Mouse (Mus musculus): ENCODE data around the gene Nprl2.

Nprl2 gene

DNA sequence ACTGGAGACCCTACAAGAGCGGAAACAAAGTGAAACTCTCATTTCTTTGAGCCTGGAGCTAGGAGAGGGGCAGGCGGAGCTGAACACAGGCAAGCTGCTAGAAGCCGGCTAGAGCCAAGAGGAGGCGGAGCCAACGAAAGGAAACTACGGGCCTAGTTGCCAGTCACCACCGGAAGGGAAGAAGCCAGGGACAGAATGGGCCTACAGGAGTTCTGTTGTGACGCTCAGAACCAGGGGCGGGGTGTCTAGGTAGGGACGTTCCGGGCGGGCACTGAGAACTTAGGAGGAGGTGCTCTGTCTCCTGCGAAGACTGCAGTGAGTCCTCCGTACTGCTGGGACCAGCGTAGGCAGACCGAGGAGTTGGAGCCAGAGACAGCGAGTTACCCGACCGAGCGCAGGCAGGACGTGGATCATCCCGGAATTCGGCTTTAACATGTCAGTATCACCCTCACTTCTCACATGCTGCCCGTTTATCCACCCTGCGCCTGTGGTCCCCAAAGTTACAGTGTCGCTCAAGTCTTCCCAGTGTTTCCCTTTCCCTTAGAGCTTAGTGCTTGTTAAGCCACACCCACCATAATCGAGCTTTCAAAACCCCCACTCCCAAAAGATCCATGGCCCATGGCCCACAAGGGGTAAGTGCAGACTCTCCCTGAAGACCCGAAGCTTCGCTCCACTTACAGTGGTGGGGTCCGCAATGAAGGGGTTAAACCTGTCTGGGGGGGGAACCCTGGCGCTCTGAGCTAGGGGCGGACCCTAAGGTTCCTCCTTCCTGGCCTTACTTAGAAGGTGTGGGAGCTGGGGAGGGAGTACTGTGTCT is 38.7 kb downstream of the Nprl2 start, which contains the start of gene Hyal3:
Gene Hyal3 (plus strand): TSS at position 318 of the 817 bp plus-strand sequence.
- peak; percentile 92 for DNase-seq

DNA sequence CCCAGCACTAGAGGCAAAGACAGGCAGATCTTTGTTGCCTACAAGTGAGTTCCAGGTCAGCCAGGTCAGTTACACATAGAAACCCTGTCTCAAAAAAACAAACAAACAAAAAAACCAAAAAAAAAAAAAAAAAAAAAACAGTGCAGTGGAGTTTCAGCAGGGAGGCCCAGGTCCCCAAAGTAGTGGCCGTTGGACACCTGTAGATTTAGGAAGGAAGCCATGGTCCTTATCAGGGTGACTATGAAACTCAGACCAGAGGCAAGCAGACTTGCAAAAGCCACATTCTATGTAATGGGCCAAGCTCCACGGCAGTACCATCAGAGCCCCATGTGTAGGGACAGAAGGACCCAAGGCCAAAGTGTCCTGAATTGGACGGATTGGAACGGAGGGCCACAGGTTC is 39.6 kb downstream of the Nprl2 start:
- DNase-seq, result no peak

DNA sequence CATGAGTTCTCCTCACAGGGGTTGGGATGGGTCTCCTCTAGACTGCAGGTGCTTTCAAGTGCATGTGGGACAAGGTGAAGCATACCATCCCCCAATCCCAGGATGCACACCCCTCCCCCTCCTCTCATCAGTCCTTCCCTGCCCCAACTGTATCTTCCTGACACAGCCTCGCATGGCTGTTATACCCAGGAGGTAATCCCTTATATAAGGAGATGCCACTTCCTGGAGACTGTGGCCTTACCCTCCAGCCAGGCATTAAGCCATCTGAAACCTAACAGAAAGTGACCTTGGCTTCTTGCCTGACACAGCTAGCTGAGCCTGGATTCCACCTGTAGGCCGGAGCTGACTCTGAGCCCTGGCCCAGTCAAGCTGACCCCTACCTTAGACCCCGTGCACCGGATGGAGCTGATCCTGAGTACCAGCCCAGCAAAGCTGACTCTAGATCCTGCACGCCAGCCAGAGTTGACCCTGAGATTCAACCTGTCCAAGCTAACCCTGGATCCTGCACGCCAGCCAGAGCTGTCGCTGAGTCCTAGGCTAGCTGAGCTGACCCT is 40.6 kb downstream of the Nprl2 start:
- DNase-seq, result no peak

DNA sequence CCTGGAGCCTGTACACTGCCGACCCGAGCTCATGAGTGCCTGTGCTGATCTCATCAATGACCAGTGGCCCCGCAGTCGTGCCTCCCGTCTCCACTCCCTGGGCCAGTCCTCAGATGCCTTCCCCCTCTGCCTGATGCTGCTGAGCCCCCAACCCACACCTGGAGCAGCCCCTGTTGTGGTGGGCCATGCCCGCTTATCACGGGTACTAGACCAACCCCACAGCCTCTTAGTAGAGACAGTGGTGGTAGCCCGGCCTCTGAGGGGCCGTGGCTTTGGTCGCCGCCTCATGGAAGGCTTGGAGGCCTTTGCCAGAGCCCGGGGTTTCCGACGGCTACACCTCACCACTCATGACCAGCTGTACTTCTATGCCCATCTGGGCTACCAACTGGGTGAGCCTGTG is 41.1 kb downstream of the Nprl2 start:
- DNase-seq, result no peak

DNA sequence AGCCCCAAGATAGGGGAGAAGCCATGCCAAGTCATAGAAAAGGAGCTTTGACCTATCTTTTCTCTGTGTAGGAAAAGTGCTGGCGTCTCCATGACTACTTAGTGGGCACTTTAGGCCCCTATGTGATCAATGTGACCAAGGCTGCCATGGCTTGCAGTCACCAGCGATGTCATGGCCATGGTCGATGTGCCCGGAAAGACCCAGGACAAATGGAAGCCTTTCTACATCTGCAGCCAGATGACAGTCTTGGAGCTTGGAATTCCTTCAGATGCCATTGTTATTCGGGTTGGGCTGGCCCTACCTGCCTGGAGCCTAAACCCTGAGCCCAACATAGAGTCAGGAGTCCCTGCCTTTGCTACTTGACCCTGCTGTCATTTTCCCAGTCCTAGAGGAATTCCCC is 44.5 kb downstream of the Nprl2 start:
- DNase-seq, result no peak

DNA sequence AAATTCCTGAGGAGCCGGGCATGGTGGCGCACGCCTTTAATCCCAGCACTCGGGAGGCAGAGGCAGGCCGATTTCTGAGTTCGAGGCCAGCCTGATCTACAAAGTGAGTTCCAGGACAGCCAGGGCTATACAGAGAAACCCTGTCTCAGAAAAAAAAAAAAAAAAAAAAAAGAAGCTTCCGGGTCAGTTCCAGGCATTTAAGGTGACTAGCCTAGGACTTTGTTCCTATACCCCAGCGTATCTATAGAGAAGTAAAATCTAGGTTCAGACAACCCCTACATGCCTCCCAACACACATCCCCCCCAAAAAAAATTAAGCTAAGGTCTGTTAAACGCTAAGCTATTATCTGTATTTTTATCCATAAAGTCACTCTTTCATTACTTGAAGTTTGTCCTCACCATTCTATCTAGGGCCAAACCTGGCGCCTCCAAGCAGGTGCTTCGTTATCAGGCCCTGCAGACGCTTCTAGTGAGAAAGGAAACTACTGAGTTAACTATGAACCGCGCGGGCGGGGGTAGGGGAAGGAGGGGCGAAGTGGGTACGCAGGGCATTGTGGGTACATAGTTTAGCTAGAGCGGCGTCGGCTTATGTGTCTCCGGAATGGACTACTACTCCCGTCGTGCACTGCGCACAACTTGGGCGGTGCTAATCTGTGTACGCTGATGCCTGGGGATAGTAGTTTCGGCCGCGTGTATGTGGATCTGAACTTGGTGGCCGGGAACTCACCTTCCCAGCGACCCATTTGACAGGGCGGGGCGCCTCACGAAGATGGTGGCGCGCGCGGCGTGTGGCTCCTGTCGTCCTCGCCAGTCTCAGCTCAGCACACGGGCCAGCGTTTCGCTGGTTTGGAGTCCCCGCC is 45.2 kb downstream of the Nprl2 start, which contains the start of gene Ifrd2:
Gene Ifrd2 (plus strand): TSS at position 669 of the 859 bp plus-strand sequence.
- peak; percentile 99 for DNase-seq

DNA sequence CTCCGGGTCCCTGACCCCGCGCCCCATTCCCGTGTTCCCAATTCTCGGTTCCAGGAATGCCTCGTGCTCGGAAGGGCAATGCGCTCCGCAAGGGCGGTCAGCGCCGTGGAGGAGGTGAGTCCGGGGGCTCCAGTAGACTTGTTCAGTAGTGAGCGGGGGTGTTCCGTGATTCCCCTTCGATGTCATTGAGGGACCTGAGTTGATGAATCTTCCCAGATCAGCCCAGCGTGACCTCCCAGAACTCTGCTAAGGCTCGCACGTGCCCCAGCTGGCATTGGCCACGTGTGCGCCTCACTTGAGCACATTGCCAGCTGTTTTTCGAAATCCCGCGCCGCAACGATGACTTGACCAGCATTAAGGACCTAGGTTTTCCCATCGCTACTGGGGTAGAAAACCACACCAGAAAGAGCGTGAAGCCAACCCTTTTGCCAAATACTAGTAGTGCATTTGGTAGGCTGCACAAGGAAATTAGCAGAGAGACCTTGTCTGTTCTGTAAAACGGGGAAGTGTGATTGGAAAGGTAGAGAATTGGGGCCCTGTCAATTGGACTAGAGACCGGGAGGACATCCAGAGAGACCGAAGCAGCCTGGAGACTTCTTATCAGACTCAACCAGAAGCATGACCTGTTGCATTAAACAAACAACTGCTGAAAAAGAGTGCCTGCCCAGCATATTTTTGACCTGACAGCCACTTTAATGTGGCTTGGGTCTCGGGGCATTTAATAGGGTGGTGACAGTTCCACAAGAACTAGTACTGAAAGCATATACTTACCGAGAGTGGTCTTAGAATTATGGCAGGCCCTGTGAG is 46.0 kb downstream of the Nprl2 start:
- DNase-seq, result peak; percentile 69

DNA sequence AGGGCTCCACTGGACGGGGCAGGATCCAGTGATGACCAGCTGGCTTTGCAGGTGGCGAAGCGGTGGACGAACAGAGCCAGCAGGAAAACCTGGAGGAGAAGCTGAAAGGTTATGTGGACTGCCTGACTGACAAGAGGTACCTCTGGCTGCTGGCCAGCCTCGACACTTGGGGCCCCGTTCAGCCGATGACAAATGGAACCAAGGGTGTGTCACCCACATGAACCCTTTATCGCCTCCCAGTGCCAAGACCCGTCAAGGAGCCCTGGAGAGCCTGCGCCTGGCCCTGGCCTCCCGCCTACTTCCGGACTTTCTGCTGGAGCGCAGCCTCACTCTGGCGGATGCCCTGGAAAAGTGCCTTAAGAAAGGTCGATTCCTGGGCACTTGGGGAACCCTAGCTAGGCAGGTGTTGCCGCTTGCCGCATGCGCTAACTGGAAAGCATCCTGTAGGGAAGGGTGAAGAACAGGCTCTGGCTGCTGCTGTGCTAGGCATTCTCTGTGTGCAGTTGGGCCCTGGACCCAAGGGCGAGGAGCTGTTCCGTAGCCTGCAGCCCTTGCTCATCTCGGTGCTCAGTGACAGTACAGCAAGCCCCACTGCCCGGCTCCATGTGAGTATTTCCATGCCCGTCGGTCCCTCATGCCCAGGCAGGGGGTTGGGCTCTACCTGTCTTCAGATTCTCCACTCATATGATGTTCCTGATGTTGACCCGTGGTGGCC is 48.2 kb downstream of the Nprl2 start:
- peak; percentile 83 for DNase-seq

DNA sequence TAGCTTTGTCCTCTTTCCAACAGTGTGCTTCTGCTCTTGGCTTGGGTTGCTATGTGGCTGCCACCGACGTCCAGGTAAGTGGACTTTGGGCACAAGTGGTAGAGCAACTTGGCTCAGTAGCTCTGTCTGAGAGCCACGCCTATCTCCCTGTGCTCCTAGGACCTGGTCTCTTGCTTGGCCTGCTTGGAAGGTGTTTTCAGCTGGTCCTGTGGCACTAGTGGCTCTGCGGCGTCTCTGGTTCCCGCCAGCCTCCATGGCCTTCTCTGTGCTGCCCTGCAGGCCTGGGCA is 48.7 kb downstream of the Nprl2 start:
- DNase-seq, result no peak

DNA sequence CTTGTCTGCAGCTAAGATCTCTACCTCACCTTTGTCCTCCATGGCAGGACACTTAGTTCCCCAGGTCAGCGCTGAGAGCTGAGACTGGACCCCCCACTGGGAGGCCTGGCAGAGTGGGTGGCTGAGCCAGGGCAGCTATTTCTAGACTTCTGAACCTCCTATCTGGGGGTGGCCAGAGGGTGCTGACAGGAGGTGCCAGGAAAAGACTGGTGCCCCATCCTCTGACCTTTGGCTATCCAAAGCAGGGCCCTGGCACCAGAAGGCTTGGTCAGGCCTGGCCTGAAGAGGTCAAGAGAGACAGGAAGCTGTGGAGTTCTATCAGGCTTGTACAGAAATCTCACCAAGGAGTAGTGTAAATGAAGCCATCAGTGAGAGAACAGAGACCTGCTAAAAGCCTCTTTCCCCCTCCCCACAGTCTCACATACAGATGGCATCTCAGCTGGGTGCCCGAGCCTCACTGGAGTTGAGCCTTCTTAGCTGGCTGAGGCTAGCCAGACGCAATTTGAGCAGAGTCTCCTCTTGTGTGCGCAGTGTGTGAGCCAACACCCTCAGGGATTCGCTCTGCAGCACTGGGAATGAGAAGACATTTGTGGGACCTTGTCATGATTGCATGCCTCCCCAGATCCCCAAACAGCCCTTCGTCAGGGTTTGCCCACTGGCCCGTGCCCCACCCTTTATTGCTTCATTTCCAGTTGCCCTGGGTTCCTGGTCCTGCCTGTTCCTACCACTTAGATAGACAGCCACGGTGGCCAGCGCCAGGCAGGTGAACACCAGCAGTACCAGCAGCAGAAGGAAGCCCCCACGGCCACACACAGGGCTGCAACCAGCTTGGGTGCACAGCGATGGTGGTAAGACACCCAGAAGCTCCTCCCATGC is 51.3 kb downstream of the Nprl2 start:
- DNase-seq, result no peak

DNA sequence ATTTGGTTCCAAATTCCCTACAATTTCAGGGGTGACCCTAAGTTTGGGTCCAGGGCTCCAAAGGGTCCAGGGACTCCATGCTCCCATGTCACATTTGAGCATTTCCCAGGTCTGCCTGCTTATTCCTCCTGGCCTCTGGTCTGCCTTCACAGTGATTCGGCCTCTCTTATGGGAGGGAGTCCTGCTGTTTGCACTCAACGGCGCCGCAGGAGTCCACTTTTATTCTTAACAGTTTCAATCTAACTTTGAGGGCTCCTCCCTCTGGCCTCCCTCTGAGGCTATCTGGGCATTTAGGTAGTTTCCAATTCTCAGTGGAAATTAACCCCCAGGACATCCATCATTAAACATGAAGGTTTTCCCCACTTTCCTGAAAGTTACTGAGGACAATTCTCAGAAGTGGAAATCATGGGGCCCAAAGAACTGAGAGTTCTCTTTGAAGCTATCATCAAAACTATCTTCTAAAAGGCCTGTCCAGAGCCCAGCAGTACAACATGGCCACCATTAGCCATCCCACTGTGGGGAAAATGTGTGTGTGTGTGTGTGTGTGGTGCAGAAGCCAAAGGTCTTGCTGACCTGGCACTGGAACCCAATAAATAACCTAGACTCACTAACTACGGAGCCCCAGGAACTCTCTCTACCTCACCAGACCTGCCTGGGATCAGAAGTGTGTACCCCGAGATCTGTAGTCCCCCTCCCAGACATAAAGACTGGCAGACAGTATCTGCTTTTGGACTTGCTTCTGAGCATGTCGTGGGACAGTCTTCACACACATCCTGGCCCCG is 52.4 kb downstream of the Nprl2 start:
- DNase-seq, result no peak
